Mouse (Mus musculus) kidney, adult 2 months (tissue): ENCODE measurements around the gene Enc1. TPM values are rescaled to one million over a fixed set of nuclear protein-coding genes. Genes with fewer than 3 reads are reported as not detected.

ENCODE experiments used
- DNase-seq: peaks from one replicate; pipeline ENCODE4 v3.0.0; 2021
- H3K27ac ChIP-seq: fragments of 200-500 bp; 2 replicates; pipeline ENCODE4 v1.5.1; 2012; ENCODE audit warnings: low read depth, low read length, control low read depth, inconsistent platforms; ENCODE audit not compliant: insufficient read depth
- H3K27me3 ChIP-seq: fragments of 200-500 bp; replicated peaks from 2 replicates; pipeline ENCODE4 v1.6.1; 2012; ENCODE audit warnings: mild to moderate bottlenecking, moderate library complexity, low read length, inconsistent platforms; ENCODE audit not compliant: control insufficient read depth, insufficient read depth
- H3K36me3 ChIP-seq: fragments of 200-500 bp; 2 replicates; pipeline ENCODE4 v1.6.1; 2012; ENCODE audit warnings: mild to moderate bottlenecking, moderate library complexity, low read length, inconsistent platforms; ENCODE audit not compliant: control insufficient read depth, insufficient read depth
- H3K4me1 ChIP-seq: fragments of 200-500 bp; 2 replicates; pipeline ENCODE4 v1.6.1; 2011; ENCODE audit warnings: low read length; ENCODE audit not compliant: control insufficient read depth, insufficient read depth
- H3K4me3 ChIP-seq: fragments of 200-500 bp; 2 replicates; pipeline ENCODE4 v1.5.1; 2011; ENCODE audit warnings: mild to moderate bottlenecking, low read depth, low read length, control low read depth; ENCODE audit not compliant: insufficient read depth
- CTCF ChIP-seq: fragments of 200-500 bp; conservative IDR thresholded peaks from 2 replicates; pipeline ENCODE4 v1.5.1; 2011; ENCODE audit warnings: low read depth, mild to moderate bottlenecking, control low read depth, low read length, moderate library complexity, mixed read lengths; ENCODE audit not compliant: insufficient read depth, insufficient read length
- POLR2A ChIP-seq: fragments of 200-500 bp; IDR thresholded peaks from one replicate; pipeline ENCODE4 v1.6.1; 2011; ENCODE audit warnings: low read depth, low read length, control low read depth
- WGBS: fragments of 180-500 bp; shearing (Covaris S2); methylation state at CpG from one replicate; pipeline ENCODE4 v1.1.7; 2018; 5-methylcytosine and 5-hydroxymethylcytosine counted together
- polyA plus RNA-seq: library from polyadenylated mRNA; depleted of rRNA; stranded (reverse); fragments of >200 nt; gene quantifications from 2 replicates; pipeline ENCODE4 v1.2.3, GENCODE M21; 2012

Enc1 gene
- polyA plus RNA-seq, 1 experiment = 3.6 TPM

GRCm38 (mm10) chr13:97201076-97201475, 39.8 kb upstream of the Enc1 start:
- Histone ChIP-seq H3K4me1 (peaks cover 9% of the 10 kb centered on the region), H3K4me3 (no peak overlapping the region), H3K27me3 (no peaks in the 10 kb centered on the region), H3K27ac (no peak overlapping the region), H3K36me3 (no peaks in the 10 kb centered on the region)
- 54% methylated on average over 7 of the region's 7 CpGs for WGBS
- no peak for DNase-seq
- TF ChIP-seq POLR2A (no peak), CTCF (no peak)

GRCm38 (mm10) chr13:97201896-97202295, 39.0 kb upstream of the Enc1 start:
- Histone ChIP-seq H3K27ac (no peak overlapping the region), H3K27me3 (no peaks in the 10 kb centered on the region), H3K4me3 (no peak overlapping the region), H3K36me3 (no peaks in the 10 kb centered on the region), H3K4me1 (peaks cover 12% of the 10 kb centered on the region)
- peak; percentile 87 for DNase-seq
- TF ChIP-seq CTCF (no peak), POLR2A (no peak)
- 52% methylated on average over 4 of the region's 4 CpGs for WGBS

GRCm38 (mm10) chr13:97205052-97205701, 35.7 kb upstream of the Enc1 start:
- no peak for TF ChIP-seq POLR2A
- peak; percentile 61 for TF ChIP-seq CTCF
- peak overlapping the region; percentile 17 for H3K4me3 ChIP-seq
- H3K27ac ChIP-seq = peak overlapping the region; percentile 94
- DNase-seq = peak; percentile 95
- no peaks in the 10 kb centered on the region for H3K27me3 ChIP-seq
- WGBS = 3% methylated on average over 18 of the region's 18 CpGs
- no peaks in the 10 kb centered on the region for H3K36me3 ChIP-seq
- peaks cover 9% of the 10 kb centered on the region for H3K4me1 ChIP-seq

GRCm38 (mm10) chr13:97206046-97206445, 34.9 kb upstream of the Enc1 start:
- Histone ChIP-seq H3K27me3 (no peaks in the 10 kb centered on the region), H3K4me1 (peaks cover 9% of the 10 kb centered on the region), H3K27ac (peak overlapping the region; percentile 94), H3K4me3 (no peak overlapping the region), H3K36me3 (no peaks in the 10 kb centered on the region)
- peak; percentile 61 for DNase-seq
- 73% methylated on average over 2 of the region's 2 CpGs for WGBS
- TF ChIP-seq POLR2A (no peak), CTCF (no peak)

- WGBS = 75% methylated on average over 7 of the region's 7 CpGs
- H3K4me3 ChIP-seq = no peak overlapping the region
- H3K36me3 ChIP-seq = no peaks in the 10 kb centered on the region
- H3K27me3 ChIP-seq = no peaks in the 10 kb centered on the region
- TF ChIP-seq CTCF (no peak), POLR2A (no peak)
- H3K4me1 ChIP-seq = peaks cover 9% of the 10 kb centered on the region
- H3K27ac ChIP-seq = no peak overlapping the region; the same call in 1 of the 2 replicates
- DNase-seq = peak; percentile 33
Observed at GRCm38 (mm10) chr13:97207472-97208111, 33.3 kb upstream of the Enc1 start.

GRCm38 (mm10) chr13:97208112-97208478, 32.8 kb upstream of the Enc1 start:
- TF ChIP-seq CTCF = no peak
- no peak for TF ChIP-seq POLR2A
- H3K27ac ChIP-seq = no peak overlapping the region; the same call in 1 of the 2 replicates
- H3K27me3 ChIP-seq = no peaks in the 10 kb centered on the region
- peak; percentile 22 for DNase-seq
- WGBS = 56% methylated on average over 7 of the region's 7 CpGs
- peaks cover 9% of the 10 kb centered on the region for H3K4me1 ChIP-seq
- no peak overlapping the region for H3K4me3 ChIP-seq
- H3K36me3 ChIP-seq = no peaks in the 10 kb centered on the region

- no peaks in the 10 kb centered on the region for H3K36me3 ChIP-seq
- peaks cover 9% of the 10 kb centered on the region for H3K4me1 ChIP-seq
- TF ChIP-seq CTCF (no peak), POLR2A (no peak)
- H3K4me3 ChIP-seq = no peak overlapping the region
- DNase-seq = no peak
- WGBS = 81% methylated on average over 3 of the region's 3 CpGs
- H3K27me3 ChIP-seq = no peaks in the 10 kb centered on the region
- no peak overlapping the region for H3K27ac ChIP-seq
Observed at GRCm38 (mm10) chr13:97208500-97209010, 32.4 kb upstream of the Enc1 start.
